Mouse (Mus musculus) kidney, adult 18-20 months (tissue): Measurements from ENCODE around the gene Snca.
A peak's percentile ranks its signal among the peaks of the same experiment; 100 is the strongest.

Experiments
- DNase-seq: peaks from one replicate; pipeline ENCODE4 v3.0.0; 2021

The Snca gene

GRCm38 (mm10) chr6:60829282-60829891 is at the start of gene Snca:
TSS of gene Snca (minus strand) at chr6:60829855.
- DNase-seq: peak; percentile 3

GRCm38 (mm10) chr6:60870126-60870525 is 40.5 kb upstream of the Snca start:
- no peak for DNase-seq

- no peak for DNase-seq
Observed at GRCm38 (mm10) chr6:60856599-60856998, 26.9 kb upstream of the Snca start.

GRCm38 (mm10) chr6:60851690-60852089 is 22.0 kb upstream of the Snca start:
- no peak for DNase-seq

DNA sequence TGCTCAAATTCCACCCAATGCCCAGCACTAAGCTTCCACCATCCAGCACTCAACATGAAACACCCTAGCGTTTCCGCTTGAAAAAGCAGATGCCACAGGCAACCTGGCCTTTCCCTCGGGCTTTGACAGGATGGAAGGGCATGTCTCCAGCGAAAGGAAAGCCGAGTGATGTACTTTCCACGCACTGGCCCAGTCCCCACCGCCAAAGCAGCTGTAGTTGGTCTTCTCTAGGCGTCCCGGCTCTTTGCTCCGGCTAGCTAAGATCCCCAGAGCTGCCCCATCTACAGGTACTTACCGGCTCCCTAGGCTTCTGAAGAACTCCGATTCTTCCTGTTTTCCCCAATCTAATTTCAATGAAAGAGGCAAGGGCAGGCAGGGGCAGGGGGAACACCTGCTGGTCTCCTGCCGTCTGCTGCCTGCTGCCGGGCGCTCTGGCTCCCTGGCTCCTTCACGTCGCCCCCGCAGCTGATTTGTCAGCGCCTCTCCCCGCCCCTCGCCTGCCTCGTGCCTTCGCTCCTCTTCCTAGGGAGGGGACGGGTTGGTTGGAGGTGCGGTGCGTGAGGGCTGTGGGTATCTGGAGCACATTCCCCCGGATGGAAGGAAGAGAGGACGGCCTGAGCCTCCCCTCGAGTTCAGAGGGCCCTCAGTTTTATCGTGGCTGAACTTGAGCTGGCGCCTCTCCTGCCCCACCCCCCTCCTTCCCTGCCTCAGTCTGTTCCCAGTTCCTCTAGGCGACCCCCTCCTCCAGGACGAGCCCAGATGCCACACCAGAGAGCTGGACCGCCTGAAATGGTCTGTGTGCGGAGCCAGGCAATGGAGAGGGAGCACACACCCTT is 1.0 kb downstream of the Snca start:
- peak; percentile 18 for DNase-seq

DNA sequence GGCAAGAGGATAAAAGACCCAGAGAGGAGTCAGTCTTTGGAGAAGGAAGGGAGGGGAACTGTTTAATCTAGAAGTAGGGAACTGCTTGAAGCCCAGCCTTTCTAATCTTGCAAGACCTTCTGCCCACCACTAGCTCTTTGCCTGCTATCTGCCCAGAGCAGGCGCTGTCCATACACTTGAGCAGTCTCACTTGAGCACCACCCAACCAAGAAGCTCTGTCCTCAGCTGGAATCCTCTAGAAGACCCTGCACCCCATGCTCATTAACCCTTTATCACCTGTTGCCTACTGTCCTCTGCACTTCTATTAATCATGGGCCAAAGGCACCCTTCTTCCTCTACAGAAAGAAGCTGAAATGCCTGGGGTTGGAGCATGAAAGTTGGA is 1.6 kb downstream of the Snca start:
- DNase-seq: no peak

GRCm38 (mm10) chr6:60827290-60827689 is 2.4 kb downstream of the Snca start:
- DNase-seq: no peak

GRCm38 (mm10) chr6:60819272-60819671 is 10.4 kb downstream of the Snca start:
- DNase-seq: no peak

DNA sequence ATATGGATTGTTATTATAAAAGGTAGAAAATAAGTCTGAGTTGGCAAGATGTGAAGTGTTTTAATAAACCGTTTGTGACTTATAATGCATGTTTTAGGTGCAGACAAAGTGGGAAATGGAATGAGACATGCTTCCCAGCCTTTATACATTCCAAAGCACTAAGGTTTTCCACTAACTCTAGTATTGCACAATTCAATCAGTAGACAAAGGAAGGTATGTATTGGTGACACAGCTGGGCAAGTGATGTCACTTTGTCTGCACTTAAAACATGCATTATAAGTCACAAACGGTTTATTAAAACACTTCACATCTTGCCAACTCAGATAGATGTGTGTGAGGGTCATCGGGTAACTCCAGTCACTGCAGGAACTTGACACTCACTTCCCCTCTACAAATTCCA is 16.1 kb downstream of the Snca start:
- DNase-seq: no peak

GRCm38 (mm10) chr6:60798266-60798665 is 31.4 kb downstream of the Snca start:
- DNase-seq: no peak

DNA sequence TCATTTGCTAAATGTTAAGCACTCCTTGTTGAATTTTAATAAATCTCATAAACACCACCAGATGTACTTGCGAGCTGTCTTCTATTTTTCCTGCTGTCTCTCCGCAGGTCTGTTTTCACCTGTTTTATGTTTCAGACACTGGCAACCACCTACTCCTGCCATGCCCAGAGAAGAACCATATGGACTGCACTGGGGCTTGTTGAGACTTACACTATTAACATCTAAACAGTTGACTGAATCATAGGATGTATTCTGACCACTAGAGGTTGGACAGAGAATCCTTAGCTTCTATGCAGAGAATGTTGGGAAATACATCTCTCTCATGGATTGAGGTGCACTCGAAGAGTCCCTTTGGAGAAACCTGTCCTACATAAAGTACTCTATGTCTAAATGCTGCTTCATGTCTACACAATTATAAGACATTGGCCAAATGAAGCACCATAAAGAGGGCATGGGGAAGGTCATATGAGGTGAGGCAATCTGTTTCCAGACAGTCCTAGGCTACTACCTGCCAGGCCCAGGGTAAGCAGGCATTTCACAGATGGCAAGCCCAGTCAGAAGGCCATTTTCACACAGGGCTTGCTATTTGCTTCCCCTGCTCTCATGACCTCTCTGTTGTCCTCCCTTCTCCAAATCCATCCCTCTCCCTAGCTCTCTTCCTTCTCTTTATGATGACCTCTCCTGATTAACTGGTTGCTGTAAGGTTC is 35.8 kb downstream of the Snca start:
- no peak for DNase-seq

- DNase-seq: no peak
Observed at GRCm38 (mm10) chr6:60786955-60787354, 42.7 kb downstream of the Snca start.

DNA sequence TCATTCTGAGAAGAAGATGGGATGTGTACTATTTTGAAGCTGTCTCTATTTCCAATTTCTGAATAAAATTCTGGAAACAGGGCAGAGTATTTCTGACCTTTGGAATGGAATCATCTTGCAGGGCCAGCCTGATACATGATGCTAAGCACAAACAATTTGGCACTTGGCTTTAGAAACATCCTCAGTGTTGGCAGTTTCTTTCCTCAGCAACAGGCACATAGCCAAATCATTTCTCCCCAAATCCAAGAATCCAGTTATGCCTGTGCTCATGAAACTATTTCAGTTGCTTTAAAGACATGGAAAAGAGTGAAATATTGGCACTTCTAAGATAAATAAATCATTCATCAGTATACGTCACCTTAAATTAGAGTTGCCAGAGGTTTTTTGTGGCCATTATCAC is 57.8 kb downstream of the Snca start:
- no peak for DNase-seq

DNA sequence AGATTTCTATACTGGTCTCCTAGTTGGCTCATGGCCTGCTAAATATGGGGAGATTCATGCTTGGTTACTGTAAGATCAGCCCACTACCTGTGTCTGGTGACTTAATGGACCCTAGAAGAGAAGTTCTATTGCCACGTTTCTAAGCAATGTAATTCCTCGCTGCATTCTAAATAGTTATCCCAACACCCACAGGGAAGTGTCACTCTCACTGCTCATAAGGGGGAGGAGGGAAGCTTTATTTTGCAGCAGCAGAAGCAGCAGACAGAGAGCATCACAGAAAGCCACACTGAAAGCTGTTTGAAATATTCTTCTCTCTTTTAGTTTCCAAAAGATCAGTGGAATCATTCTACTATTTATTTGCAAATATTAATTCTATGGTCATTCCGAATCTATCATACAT is 64.0 kb downstream of the Snca start:
- no peak for DNase-seq

GRCm38 (mm10) chr6:60762864-60763263 is 66.8 kb downstream of the Snca start:
- no peak for DNase-seq

- no peak for DNase-seq
Observed at GRCm38 (mm10) chr6:60761710-60762109, 67.9 kb downstream of the Snca start.

- no peak for DNase-seq
Observed at GRCm38 (mm10) chr6:60754975-60755374, 74.7 kb downstream of the Snca start.

- no peak for DNase-seq
Observed at GRCm38 (mm10) chr6:60745965-60746364, 83.7 kb downstream of the Snca start.

DNA sequence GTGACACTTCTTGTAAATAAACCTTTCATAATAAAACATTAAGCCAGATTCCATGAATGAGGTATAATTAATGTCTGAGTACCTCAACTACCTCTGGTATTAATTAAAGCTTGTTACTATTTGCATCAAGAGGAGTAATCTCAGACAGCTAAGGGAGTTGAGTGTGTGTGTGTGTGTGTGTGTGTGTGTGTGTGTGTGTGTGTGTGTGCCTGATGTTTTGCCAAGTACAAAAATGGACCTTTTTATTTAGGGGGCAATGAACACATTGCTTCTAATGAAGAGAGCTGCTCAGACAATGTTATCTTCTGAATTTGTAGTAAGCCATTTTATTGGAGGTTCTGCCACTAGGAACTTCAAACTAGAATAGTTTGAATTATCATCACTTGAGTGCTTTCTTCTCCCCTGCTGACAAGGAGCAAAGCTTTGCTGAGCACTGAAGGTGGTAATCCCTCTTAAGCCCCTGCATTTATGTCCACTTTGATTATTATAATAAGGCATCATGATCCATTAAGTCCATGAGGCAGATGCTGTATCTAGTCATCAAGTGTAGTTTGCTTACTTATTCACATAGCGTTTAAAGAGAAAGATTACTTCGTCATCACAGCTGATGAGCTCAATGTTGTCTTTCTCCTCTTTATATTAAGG is 88.1 kb downstream of the Snca start:
- no peak for DNase-seq

- no peak for DNase-seq
Observed at GRCm38 (mm10) chr6:60739776-60740175, 89.9 kb downstream of the Snca start.

DNA sequence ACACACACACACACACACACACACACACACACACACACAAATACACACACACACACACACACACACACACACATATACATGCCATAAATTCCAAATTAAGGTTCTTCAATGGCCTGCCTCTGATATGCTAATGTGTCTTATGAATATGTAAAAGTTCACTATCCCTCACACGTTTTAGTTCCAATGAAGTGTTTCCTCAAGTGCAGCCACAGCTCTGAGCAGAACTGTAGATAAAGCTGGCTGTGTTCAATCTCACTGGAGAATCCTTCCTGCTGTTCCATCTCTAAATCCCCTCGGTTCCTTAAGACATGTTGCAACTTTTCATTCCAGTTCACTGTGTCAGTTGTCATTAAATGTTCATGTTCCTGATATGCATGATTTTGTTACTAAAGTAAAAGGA is 98.5 kb downstream of the Snca start:
- no peak for DNase-seq

DNA sequence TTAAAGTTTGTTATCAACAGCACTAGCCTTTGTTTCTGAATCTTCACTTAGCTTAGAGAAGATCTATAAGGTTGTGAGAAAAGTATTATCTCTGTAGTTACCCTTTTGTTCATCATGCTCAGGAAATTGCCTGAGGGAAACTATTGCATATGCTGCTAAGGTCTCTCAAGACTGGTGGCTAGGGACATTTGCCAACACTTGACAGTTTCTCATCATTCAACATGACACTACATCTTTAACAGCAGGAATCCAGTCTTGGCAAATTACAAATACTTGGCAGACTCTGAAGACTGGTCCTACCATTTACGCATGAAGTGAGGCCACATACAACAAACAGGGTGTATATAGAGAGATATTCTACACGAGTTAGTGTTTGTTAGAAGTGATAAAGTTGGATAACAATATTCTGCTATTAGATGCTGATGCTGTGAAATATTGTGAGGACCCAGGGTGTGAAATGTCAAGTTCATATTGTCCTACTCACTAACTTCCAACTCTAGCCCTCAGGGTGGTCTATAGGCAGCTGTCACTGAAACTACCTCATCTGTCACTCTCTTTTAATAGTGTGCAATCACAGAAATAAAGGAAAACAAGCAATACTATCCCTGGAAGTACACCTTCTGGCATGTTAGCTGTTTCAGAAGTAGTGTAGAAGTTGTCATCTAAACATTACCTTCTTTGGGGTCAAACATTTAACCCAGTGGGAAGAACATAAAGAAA is 105.4 kb downstream of the Snca start:
- DNase-seq: no peak

GRCm38 (mm10) chr6:60717566-60717965 is 112.1 kb downstream of the Snca start:
- DNase-seq: no peak
